Mouse (Mus musculus): Measurements from ENCODE around the gene Crb2. TPM values are rescaled to one million over a fixed set of nuclear protein-coding genes. Genes with fewer than 3 reads are reported as not detected.

The Crb2 gene
- polyA plus RNA-seq, 1 experiment from 2014 or later = 2.2 TPM

DNA sequence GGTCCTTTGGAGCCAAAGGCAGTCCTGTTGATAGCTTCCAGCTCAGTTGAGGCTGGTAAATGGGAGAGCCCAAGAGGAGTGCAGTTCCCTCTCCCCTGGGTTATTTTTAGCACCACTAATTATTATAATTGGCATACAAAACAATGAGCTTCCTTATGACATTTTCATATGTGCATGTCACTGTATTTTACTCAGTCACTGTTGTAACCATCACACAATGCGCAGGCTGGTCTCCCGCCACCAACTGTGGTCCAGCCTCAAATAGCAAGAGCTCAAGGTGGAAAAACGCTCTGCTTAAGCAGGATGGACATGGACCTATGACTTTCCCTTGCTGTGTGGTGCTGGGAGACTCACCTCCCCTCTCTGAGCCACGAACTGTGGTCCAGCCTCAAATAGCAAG lies 18.3 kb upstream of the Crb2 start:
- no peaks in the 10 kb centered on the region for H3K9me3 ChIP-seq (ENCODE audit: control insufficient read depth, low read length)
- H3K36me3 ChIP-seq (ENCODE audit: control insufficient read depth, insufficient read depth, low read length) = no peaks in the 10 kb centered on the region
- H3K27me3 ChIP-seq (ENCODE audit: control insufficient read depth, insufficient read depth, low read length) = no peaks in the 10 kb centered on the region
- 73% methylated on average over 4 of the region's 4 CpGs for WGBS
- peaks cover 9 to 21% of the 10 kb centered on the region in 2 experiments for H3K4me1 ChIP-seq (ENCODE audit: control insufficient read depth in 2 of 2, insufficient read depth in 2 of 2, low read length in 2 of 2)
- peak overlapping the region; percentile 49 for H3K9ac ChIP-seq (ENCODE audit: low read length)
- peak overlapping the region; percentile 37 for H3K4me2 ChIP-seq (ENCODE audit: low read length)
- ATAC-seq (ENCODE audit: insufficient number of reproducible peaks, insufficient read depth, low FRiP score, low read depth) = no peak
- H3K4me3 ChIP-seq (ENCODE audit: control insufficient read depth in 1 of 2, insufficient read depth in 1 of 2, low read depth in 1 of 2, low read length in 2 of 2) = peak overlapping the region in 1 of 2 experiments; percentile 5; a peak in 1 of 4 replicates
- H3K27ac ChIP-seq (replicated peaks in 1 of 2; ENCODE audit: control insufficient read depth in 1 of 2, insufficient read depth in 1 of 2, low read depth in 2 of 2, low read length in 2 of 2) = peak overlapping the region; percentile 1 to 38; a peak in 2 of 4 replicates

DNA sequence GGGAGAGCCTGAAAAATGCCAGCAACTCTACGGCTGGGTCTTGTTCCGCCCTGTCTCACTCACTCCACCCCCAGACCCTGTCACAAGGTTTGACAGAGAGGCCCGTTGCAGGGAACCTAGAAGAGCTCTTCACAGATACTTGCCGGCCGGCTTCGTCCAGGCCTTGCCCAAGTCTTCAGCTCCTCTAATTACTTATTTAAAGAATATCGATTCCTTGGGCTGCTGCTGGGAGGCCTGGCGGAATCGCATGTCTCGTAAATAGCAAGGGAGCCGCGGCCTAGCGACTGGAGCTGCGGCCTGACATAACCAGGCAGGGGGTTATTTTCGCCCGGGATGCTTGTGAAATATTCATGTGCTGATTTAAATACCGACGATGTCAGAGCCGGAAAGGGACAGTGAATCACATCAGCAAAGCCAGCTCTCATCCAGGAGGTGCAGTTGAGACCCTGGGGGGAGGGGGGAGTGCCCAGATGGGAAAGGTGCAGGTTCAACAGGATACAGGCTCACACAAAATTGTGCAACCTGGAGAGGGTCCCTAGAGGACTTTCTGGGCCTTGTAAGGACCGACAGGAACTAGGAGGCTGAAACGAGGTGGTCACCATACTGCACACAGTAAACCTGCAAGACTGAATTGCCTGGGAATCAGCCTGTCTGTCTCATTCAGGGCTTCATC lies 17.6 kb upstream of the Crb2 start:
- Histone ChIP-seq H3K36me3 (ENCODE audit: control insufficient read depth, insufficient read depth, low read length) (no peaks in the 10 kb centered on the region), H3K9ac (ENCODE audit: low read length) (peak overlapping the region; percentile 49), H3K4me1 (ENCODE audit: control insufficient read depth in 2 of 2, insufficient read depth in 2 of 2, low read length in 2 of 2) (peaks cover 9 to 21% of the 10 kb centered on the region in 2 experiments), H3K4me2 (ENCODE audit: low read length) (peak overlapping the region; percentile 37), H3K9me3 (ENCODE audit: control insufficient read depth, low read length) (no peaks in the 10 kb centered on the region), H3K27ac (replicated peaks in 1 of 2; ENCODE audit: control insufficient read depth in 1 of 2, insufficient read depth in 1 of 2, low read depth in 2 of 2, low read length in 2 of 2) (peak overlapping the region in 1 of 2 experiments; percentile 38; a peak in 1 of 4 replicates), H3K4me3 (ENCODE audit: control insufficient read depth in 1 of 2, insufficient read depth in 1 of 2, low read depth in 1 of 2, low read length in 2 of 2) (peak overlapping the region; percentile 5; a peak in 2 of 4 replicates), H3K27me3 (ENCODE audit: control insufficient read depth, insufficient read depth, low read length) (no peaks in the 10 kb centered on the region)
- ATAC-seq (ENCODE audit: insufficient number of reproducible peaks, insufficient read depth, low FRiP score, low read depth) = peak; percentile 71; the same call in 1 of the 2 replicates
- 17% methylated on average over 21 of the region's 21 CpGs for WGBS

DNA sequence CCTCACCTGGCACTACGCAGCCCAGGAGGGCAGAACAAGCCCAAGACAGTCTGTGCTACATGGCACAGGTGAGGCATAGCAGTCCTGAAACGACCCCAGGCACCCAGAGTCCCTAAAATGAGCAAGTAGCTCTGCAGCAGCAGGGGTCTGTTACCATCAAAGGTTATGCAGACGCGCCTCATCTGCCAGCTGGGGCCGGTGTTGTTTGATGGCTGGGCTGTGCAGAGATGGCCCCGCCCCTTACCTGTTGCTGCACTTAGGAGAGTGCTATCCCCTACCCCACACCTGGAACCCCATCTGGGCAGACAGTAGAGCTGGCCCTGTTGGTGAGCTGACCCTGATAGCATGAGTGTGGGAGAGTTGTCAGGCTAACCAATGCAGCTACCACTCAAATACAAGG lies 15.4 kb upstream of the Crb2 start:
- H3K9me3 ChIP-seq (ENCODE audit: control insufficient read depth, low read length) = no peaks in the 10 kb centered on the region
- H3K27me3 ChIP-seq (ENCODE audit: control insufficient read depth, insufficient read depth, low read length) = no peaks in the 10 kb centered on the region
- ATAC-seq (ENCODE audit: insufficient number of reproducible peaks, insufficient read depth, low FRiP score, low read depth) = no peak
- 47% methylated on average over 6 of the region's 6 CpGs for WGBS
- H3K9ac ChIP-seq (ENCODE audit: low read length) = no peak overlapping the region
- peaks cover 21 to 32% of the 10 kb centered on the region in 2 experiments for H3K4me1 ChIP-seq (ENCODE audit: control insufficient read depth in 2 of 2, insufficient read depth in 2 of 2, low read length in 2 of 2)
- no peak overlapping the region for H3K4me3 ChIP-seq (ENCODE audit: control insufficient read depth in 1 of 2, insufficient read depth in 1 of 2, low read depth in 1 of 2, low read length in 2 of 2)
- H3K36me3 ChIP-seq (ENCODE audit: control insufficient read depth, insufficient read depth, low read length) = no peaks in the 10 kb centered on the region
- H3K27ac ChIP-seq (replicated peaks in 1 of 2; ENCODE audit: control insufficient read depth in 1 of 2, insufficient read depth in 1 of 2, low read depth in 2 of 2, low read length in 2 of 2) = no peak overlapping the region
- H3K4me2 ChIP-seq (ENCODE audit: low read length) = no peak overlapping the region

DNA sequence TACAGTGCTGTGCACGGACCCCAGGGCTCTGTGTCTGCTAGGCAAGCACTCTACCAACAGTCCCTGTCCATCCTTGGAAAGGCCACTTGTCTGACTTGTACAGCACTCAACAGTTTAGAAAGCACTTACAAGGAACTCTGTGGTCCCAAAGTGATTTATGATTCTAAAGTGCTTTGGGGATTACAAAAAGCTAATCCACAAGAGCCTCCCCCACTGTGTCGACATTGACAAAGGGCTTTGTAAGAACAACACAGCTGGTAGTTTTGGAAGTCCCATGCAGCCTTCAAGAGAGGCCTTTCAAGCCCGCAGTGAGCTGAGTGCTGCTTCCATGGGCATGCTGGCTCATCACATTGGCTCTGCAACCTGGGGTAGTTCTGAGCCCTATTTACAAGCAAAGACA lies 12.4 kb upstream of the Crb2 start:
- H3K4me3 ChIP-seq (ENCODE audit: control insufficient read depth in 1 of 2, insufficient read depth in 1 of 2, low read depth in 1 of 2, low read length in 2 of 2) = no peak overlapping the region
- H3K4me1 ChIP-seq (ENCODE audit: control insufficient read depth in 2 of 2, insufficient read depth in 2 of 2, low read length in 2 of 2) = peaks cover 35 to 40% of the 10 kb centered on the region in 2 experiments

DNA sequence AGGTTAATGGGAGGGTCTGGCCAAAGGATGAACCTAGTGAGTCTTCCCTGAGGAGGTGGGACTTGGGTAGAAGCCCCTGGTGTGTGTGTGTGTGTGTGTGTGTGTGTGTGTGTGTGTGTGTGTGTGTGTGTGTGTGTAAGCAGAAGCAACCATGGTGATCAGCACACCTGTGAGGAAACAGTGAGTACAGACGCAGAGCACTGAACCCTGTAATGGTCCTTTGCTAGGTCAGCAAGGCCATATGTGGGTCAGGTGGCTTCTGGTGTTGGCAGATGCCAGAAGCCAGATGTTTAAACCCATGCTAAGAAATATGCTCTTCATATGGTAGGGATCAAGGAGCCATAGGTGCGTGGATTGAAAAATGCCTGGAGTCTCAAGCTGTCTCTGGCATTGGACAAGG lies 11.5 kb upstream of the Crb2 start:
- H3K27ac ChIP-seq (replicated peaks in 1 of 2; ENCODE audit: control insufficient read depth in 1 of 2, insufficient read depth in 1 of 2, low read depth in 2 of 2, low read length in 2 of 2) = peak overlapping the region in 1 of 2 experiments; percentile 56; a peak in 2 of 4 replicates

More for the DNA sequence above, 12.4 kb upstream of the Crb2 start:
- Histone ChIP-seq H3K9me3 (ENCODE audit: control insufficient read depth, low read length) (no peaks in the 10 kb centered on the region), H3K36me3 (ENCODE audit: control insufficient read depth, insufficient read depth, low read length) (no peaks in the 10 kb centered on the region), H3K4me2 (ENCODE audit: low read length) (no peak overlapping the region), H3K9ac (ENCODE audit: low read length) (no peak overlapping the region), H3K27ac (replicated peaks in 1 of 2; ENCODE audit: control insufficient read depth in 1 of 2, insufficient read depth in 1 of 2, low read depth in 2 of 2, low read length in 2 of 2) (no peak overlapping the region), H3K27me3 (ENCODE audit: control insufficient read depth, insufficient read depth, low read length) (no peaks in the 10 kb centered on the region)
- ATAC-seq (ENCODE audit: insufficient number of reproducible peaks, insufficient read depth, low FRiP score, low read depth) = no peak
- 49% methylated on average over 3 of the region's 3 CpGs for WGBS

DNA sequence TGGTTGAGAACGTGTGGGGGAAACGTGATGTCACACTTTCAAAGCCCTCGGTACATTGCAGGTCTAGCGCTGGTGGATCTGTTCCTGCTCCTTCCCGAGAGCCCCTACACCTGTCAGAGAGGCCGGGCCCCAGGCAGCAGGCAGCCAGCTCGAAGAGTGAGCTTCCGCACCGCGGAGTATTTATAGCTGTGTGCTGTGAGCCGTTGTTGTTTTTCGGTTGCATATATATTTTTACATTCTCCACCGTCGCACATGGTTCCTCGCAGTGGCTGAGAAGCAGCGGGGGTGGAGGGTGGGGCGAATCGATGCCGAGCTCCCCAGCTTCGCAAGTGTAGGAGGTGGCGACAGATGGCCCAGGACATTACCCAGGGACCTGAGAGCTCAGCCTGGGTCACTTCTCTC lies 11.0 kb upstream of the Crb2 start:
- no peak for ATAC-seq (ENCODE audit: insufficient number of reproducible peaks, insufficient read depth, low FRiP score, low read depth)
- Histone ChIP-seq H3K27me3 (ENCODE audit: control insufficient read depth, insufficient read depth, low read length) (no peaks in the 10 kb centered on the region), H3K4me2 (ENCODE audit: low read length) (peak overlapping the region; percentile 46), H3K27ac (replicated peaks in 1 of 2; ENCODE audit: control insufficient read depth in 1 of 2, insufficient read depth in 1 of 2, low read depth in 2 of 2, low read length in 2 of 2) (peak overlapping the region; percentile 23 to 56), H3K9ac (ENCODE audit: low read length) (peak overlapping the region; percentile 54), H3K4me3 (ENCODE audit: control insufficient read depth in 1 of 2, insufficient read depth in 1 of 2, low read depth in 1 of 2, low read length in 2 of 2) (peak overlapping the region in 1 of 2 experiments; percentile 10; a peak in 1 of 4 replicates), H3K36me3 (ENCODE audit: control insufficient read depth, insufficient read depth, low read length) (no peaks in the 10 kb centered on the region), H3K9me3 (ENCODE audit: control insufficient read depth, low read length) (no peaks in the 10 kb centered on the region), H3K4me1 (ENCODE audit: control insufficient read depth in 2 of 2, insufficient read depth in 2 of 2, low read length in 2 of 2) (peaks cover 33 to 38% of the 10 kb centered on the region in 2 experiments)
- whole genome bisulfite sequencing = 8% methylated on average over 21 of the region's 21 CpGs

More for the DNA sequence above, 11.5 kb upstream of the Crb2 start:
- ATAC-seq (ENCODE audit: insufficient number of reproducible peaks, insufficient read depth, low FRiP score, low read depth) = no peak
- no peak overlapping the region for H3K9ac ChIP-seq (ENCODE audit: low read length)
- H3K9me3 ChIP-seq (ENCODE audit: control insufficient read depth, low read length) = no peaks in the 10 kb centered on the region
- no peaks in the 10 kb centered on the region for H3K36me3 ChIP-seq (ENCODE audit: control insufficient read depth, insufficient read depth, low read length)
- no peaks in the 10 kb centered on the region for H3K27me3 ChIP-seq (ENCODE audit: control insufficient read depth, insufficient read depth, low read length)
- no peak overlapping the region for H3K4me3 ChIP-seq (ENCODE audit: control insufficient read depth in 1 of 2, insufficient read depth in 1 of 2, low read depth in 1 of 2, low read length in 2 of 2)
- WGBS = 86% methylated on average over 2 of the region's 2 CpGs
- H3K4me2 ChIP-seq (ENCODE audit: low read length) = peak overlapping the region; percentile 46
- H3K4me1 ChIP-seq (ENCODE audit: control insufficient read depth in 2 of 2, insufficient read depth in 2 of 2, low read length in 2 of 2) = peaks cover 33 to 43% of the 10 kb centered on the region in 2 experiments

DNA sequence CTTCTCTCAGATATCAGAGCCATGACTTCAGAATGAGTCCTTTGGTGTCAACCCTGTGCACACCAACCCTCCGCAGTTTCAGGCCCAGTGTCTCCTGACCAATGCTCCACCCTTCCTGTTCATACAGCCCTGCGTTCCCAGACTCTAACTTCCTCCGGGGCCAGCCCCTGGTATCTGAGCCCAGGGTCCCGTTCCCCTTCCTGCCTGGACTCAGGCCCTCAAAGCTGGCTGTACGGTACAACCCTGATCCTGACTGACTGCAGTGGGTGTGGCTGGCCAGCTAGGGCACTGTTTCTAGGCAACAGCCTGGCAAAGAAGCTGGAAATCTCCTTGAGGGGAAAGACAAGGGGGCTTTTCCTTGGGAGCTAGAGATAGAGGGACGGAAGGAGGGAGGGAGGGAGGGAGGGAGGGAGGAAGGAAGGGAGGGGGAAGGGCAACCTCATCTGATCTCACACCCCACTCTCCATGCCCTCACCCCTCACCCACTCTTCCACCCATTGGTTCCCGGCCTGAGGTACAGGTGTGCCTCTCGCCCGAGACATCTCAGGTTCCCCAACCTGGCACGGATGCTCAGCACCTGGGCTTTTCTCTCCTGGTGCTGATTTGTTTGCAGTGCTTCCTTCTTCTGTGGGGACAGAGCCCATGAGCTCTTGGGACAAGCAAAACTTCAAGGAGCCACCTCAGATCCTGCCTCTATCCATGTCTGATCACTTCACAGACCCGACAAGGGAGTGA lies 9.9 kb upstream of the Crb2 start:
- no peak overlapping the region for H3K4me2 ChIP-seq (ENCODE audit: low read length)
- peak; percentile 62 for ATAC-seq (ENCODE audit: insufficient number of reproducible peaks, insufficient read depth, low FRiP score, low read depth)
- no peaks in the 10 kb centered on the region for H3K36me3 ChIP-seq (ENCODE audit: control insufficient read depth, insufficient read depth, low read length)
- H3K4me1 ChIP-seq (ENCODE audit: control insufficient read depth in 2 of 2, insufficient read depth in 2 of 2, low read length in 2 of 2) = peaks cover 36 to 40% of the 10 kb centered on the region in 2 experiments
- no peaks in the 10 kb centered on the region for H3K27me3 ChIP-seq (ENCODE audit: control insufficient read depth, insufficient read depth, low read length)
- no peaks in the 10 kb centered on the region for H3K9me3 ChIP-seq (ENCODE audit: control insufficient read depth, low read length)
- no peak overlapping the region for H3K4me3 ChIP-seq (ENCODE audit: control insufficient read depth in 1 of 2, insufficient read depth in 1 of 2, low read depth in 1 of 2, low read length in 2 of 2)
- peak overlapping the region; percentile 23 to 56 for H3K27ac ChIP-seq (replicated peaks in 1 of 2; ENCODE audit: control insufficient read depth in 1 of 2, insufficient read depth in 1 of 2, low read depth in 2 of 2, low read length in 2 of 2)
- 56% methylated on average over 11 of the region's 11 CpGs for WGBS
- no peak overlapping the region for H3K9ac ChIP-seq (ENCODE audit: low read length)

Data from heart, embryonic 14.5 days (tissue).